Mouse (Mus musculus): ENCODE results near the gene Cpeb4.

DNA sequence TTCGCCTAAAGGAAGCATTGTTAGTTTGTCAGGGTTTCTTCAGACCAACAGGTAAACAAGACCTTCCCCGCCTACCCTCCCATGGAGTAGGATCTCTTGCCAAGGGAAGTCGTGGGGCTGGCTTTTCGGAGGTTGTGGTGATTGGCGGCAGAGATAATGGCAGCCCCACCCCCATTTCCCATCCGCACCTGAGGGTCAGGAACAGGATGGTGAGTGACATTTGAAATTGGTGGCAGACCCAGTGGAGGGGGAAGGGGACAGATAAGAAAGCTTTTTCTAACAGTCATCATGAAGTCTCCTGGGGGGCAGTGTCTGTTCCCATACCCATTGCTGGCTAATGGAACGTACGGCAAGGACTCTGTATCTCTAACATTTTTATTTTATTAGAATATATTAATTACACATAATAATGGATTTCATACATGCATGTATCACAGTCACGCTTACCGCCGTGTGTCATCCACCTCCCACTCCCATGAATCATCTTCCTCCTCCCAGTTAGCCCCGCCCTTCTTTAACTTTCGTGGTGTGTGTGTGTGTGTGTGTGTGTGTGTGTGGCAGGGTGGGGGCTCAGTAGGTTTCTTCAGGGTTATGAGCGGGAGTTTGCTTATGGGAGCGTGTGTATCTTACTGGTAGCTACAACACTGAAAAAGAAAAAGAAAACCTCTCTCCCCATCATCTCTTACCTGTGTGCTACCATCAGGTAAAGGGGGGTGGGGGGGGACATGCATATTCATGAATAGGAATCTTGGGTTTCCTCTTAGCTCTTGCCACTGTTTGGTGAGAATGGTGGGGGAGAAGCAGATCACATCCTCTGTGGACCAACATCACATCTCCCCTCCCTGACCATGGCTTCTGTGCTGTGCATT is 76.7 kb downstream of the Cpeb4 start:
- no peak for TF ChIP-seq CTCF (IDR thresholded peaks at IDR 0.05; ENCODE audit: borderline replicate concordance, insufficient read depth, low read depth, low read length)
- no peak for TF ChIP-seq POLR2A (IDR thresholded peaks at IDR 0.05; ENCODE audit: borderline replicate concordance, insufficient read depth, low read length)
